Mouse (Mus musculus): ENCODE results near the gene Tjp3.

Gene Tjp3

GRCm38 (mm10) chr10:81291511-81292104 lies at the start of gene Tjp3:
Tjp3 (minus strand) TSS chr10:81291581.
- in situ Hi-C loops (cut with MboI, MseI): no loop called here

GRCm38 (mm10) chr10:81340551-81341332 lies 49.4 kb upstream of the Tjp3 start:
- in situ Hi-C loops (cut with MboI, MseI): no loop called here

GRCm38 (mm10) chr10:81336558-81336957 lies 45.2 kb upstream of the Tjp3 start:
- in situ Hi-C loops (cut with MboI, MseI): no loop called here

- in situ Hi-C loops (cut with MboI, MseI): no loop called here
These were observed 44.3 kb upstream of the Tjp3 start for GRCm38 (mm10) chr10:81335393-81336340.

GRCm38 (mm10) chr10:81334324-81334723 lies 42.9 kb upstream of the Tjp3 start:
- in situ Hi-C loops (cut with MboI, MseI): no loop called here

- in situ Hi-C loops (cut with MboI, MseI): no loop called here
These were observed 40.9 kb upstream of the Tjp3 start for GRCm38 (mm10) chr10:81332277-81332676.

- in situ Hi-C loops (cut with MboI, MseI): no loop called here
These were observed 38.6 kb upstream of the Tjp3 start for GRCm38 (mm10) chr10:81330007-81330406.

GRCm38 (mm10) chr10:81329194-81329975 lies 38.0 kb upstream of the Tjp3 start:
- in situ Hi-C loops (cut with MboI, MseI): no loop called here

GRCm38 (mm10) chr10:81328386-81328785 lies 37.0 kb upstream of the Tjp3 start, which contains the start of gene Tbxa2r:
Tbxa2r (plus strand) TSS chr10:81328731.
- in situ Hi-C loops (cut with MboI, MseI): no loop called here

GRCm38 (mm10) chr10:81327959-81328358 lies 36.6 kb upstream of the Tjp3 start:
- in situ Hi-C loops (cut with MboI, MseI): no loop called here

- in situ Hi-C loops (cut with MboI, MseI): no loop called here
These were observed 35.5 kb upstream of the Tjp3 start for GRCm38 (mm10) chr10:81326858-81327257.

- in situ Hi-C loops (cut with MboI, MseI): no loop called here
These were observed 34.4 kb upstream of the Tjp3 start for GRCm38 (mm10) chr10:81325781-81326180.

- in situ Hi-C loops (cut with MboI, MseI): no loop called here
These were observed 33.8 kb upstream of the Tjp3 start for GRCm38 (mm10) chr10:81325176-81325575.

- in situ Hi-C loops (cut with MboI, MseI): no loop called here
These were observed 32.6 kb upstream of the Tjp3 start for GRCm38 (mm10) chr10:81323791-81324530.

GRCm38 (mm10) chr10:81323141-81323775 lies 31.9 kb upstream of the Tjp3 start:
- in situ Hi-C loops (cut with MboI, MseI): no loop called here

- in situ Hi-C loops (cut with MboI, MseI): no loop called here
These were observed 31.1 kb upstream of the Tjp3 start for GRCm38 (mm10) chr10:81322444-81322843.

GRCm38 (mm10) chr10:81321436-81321835 lies 30.1 kb upstream of the Tjp3 start:
- in situ Hi-C loops (cut with MboI, MseI): no loop called here

- in situ Hi-C loops (cut with MboI, MseI): no loop called here
These were observed 29.4 kb upstream of the Tjp3 start, which contains the start of gene Cactin for GRCm38 (mm10) chr10:81320550-81321347. Cactin (plus strand) TSS chr10:81321103.
